Mouse (Mus musculus): Measurements from ENCODE around the gene Ak7.

Ak7 gene

DNA sequence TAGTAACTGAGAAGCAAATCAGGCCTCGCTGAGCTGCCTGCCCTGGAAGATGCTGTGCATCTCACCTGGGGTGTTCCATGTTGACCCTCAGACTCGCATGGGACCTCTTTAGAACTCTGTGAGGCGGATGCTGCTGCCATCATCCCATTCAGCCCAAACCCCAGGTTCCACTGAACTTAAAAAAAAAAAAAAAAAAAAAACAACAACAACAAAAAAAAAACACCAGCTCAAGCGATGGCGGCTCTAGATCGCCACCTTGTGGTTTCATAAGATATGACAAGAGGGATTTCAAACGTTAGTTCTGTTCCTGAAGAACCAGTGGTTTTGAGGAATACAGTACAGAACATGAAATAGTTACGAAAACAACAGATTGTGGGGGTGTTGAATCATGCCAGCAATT, 22.2 kb downstream of the Ak7 start:
- no peak for DNase-seq (ENCODE audit: low spot score in 2 of 2)

- DNase-seq (ENCODE audit: low spot score in 2 of 2) = no peak
These were observed 25.2 kb downstream of the Ak7 start for GRCm38 (mm10) chr12:105730851-105731460.

DNA sequence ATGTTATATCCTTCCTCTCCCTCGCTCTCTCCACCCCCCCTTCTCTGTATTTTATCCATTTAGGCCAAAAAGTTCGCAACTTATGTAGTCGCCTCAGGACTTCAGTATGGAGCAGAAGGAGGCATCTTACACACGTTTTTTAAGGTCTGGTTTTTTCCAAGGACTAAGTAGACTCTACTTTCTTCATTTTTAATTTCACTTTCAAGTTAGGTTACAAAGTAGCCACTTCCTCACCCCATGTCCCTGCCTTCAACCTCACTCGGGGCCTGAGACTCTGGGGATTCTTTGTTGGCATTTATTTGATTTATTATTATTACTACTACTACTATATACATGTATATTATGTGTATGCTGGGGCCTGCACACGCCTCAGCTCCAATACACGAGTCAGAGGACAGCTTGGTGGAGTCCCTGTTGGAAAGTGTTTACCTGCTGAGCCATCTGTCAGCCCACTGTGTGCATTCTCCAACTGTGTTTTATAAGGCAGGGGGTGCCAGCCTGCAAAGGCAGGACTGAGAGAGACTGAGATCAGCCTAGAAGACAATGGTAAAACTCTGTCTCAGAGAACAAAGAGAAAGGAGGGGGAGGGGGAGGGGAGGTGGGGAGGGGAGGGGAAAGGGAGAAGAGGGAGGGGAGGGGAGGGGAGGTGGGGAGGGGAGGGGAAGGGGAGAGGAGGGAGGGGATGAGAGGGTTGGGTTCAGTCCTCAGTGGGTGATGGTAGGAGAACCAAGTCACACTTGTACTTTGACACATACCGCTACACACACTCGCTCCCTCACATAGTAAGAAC, 27.8 kb downstream of the Ak7 start:
- no peak for DNase-seq (ENCODE audit: low spot score in 2 of 2)

- DNase-seq (ENCODE audit: low spot score in 2 of 2) = no peak
These were observed 29.6 kb downstream of the Ak7 start for GRCm38 (mm10) chr12:105735226-105735888.

DNA sequence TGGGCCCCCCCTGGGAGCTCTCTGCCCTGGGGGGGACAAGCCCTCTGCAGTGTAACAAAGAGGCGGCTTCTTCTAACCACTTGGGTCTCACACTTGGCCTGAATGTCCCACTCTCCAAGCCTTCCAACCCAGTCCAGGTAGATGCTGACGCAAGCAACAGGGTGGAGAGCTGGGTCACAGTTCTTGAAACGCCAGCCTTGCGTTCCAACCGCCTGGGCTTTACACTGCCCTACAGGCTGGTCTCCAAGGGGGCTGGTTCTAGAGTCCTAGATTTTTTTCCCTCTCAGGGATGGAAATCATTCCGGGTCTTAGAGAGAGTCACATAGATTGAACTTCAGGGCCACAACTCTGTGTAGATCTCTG, 30.1 kb downstream of the Ak7 start:
- DNase-seq (ENCODE audit: low spot score in 2 of 2) = no peak

GRCm38 (mm10) chr12:105738316-105739096, 32.7 kb downstream of the Ak7 start:
- DNase-seq (ENCODE audit: low spot score in 2 of 2) = no peak

GRCm38 (mm10) chr12:105739656-105740055, 33.9 kb downstream of the Ak7 start:
- no peak for DNase-seq (ENCODE audit: low spot score in 2 of 2)

GRCm38 (mm10) chr12:105748114-105748513, 42.3 kb downstream of the Ak7 start:
- no peak for DNase-seq (ENCODE audit: low spot score in 2 of 2)

DNA sequence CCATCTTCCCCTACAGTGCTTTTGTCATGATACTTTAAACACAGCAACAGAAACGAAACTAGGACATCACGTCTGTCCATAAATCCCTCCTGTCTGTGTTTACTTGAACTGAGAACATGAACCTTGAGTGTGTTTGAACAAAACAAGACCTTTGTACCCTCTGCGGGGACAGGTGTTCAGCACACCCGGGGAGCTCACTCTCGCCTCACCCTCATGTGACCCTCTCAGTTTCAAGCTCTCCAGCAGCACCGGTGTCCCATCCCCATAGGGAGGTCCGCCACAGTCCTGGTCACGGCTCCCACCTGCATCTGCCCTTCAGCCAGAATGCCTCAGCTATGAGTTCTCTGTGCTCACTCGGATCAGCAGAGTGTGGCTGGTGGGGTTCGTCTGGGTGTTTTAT, 48.0 kb downstream of the Ak7 start:
- DNase-seq (ENCODE audit: low spot score in 2 of 2) = no peak

DNA sequence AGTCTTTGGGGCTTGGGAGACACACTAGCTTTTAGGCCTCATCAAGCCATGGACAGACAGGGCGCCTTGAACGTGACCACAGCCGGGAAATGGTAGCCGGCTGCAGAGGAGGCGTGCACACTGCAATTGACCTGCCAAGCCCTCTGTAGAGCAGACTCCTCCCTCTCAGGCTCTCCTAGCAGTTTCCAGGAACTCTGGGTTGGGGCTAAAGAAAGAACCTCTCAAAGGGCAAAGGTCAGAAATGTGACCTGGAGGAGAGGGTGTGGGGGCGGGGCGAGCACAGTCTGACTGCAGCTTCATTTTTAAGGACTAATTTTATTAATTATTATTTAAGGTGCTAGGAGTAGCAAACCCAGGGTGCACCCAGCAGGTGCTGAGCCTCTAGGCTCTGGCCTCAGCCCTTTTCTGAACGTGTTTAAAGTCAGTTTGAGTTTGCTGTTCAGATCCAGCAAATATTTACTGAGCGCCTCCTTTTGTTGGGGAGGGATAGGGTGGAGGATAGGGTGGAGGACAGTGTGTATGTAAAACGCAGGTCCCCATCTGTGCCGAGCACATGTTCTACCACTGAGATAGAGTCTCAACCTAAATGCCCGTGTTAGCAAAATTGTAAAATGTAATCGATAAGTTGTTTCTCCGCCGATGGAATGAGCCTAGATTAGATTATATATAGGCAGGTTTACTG, 52.2 kb downstream of the Ak7 start:
- DNase-seq (ENCODE audit: low spot score in 2 of 2) = no peak

DNA sequence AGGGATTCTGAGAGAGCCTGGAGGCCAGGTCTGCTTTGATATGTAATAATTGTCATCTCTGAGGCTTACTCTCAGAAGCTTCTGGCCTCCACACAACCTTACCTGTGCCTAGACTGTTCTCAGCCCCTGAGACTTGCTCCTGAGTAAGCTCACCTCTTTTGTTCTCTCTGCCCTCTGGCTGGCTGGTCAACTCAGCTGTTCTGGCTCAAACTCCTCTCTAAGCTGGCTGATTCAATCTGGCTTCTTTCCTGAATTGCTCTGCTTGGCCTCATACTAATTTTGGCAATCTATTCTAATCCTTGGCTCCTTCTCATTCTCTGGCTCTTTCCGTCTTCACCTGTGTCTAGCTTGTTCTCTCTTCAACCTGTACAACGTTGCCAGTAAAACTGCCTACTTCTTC, 53.1 kb downstream of the Ak7 start:
- DNase-seq (ENCODE audit: low spot score in 2 of 2) = no peak

GRCm38 (mm10) chr12:105759849-105760478, 54.2 kb downstream of the Ak7 start:
- DNase-seq (ENCODE audit: low spot score in 2 of 2) = no peak

- no peak for DNase-seq (ENCODE audit: low spot score in 2 of 2)
These were observed 55.4 kb downstream of the Ak7 start for GRCm38 (mm10) chr12:105761171-105761570.

- DNase-seq (ENCODE audit: low spot score in 2 of 2) = no peak
These were observed 55.9 kb downstream of the Ak7 start for GRCm38 (mm10) chr12:105761629-105762028.

- no peak for DNase-seq (ENCODE audit: low spot score in 2 of 2)
These were observed 63.9 kb downstream of the Ak7 start for GRCm38 (mm10) chr12:105769700-105770099.

GRCm38 (mm10) chr12:105774871-105775270, 69.1 kb downstream of the Ak7 start:
- DNase-seq (ENCODE audit: low spot score in 2 of 2) = no peak

GRCm38 (mm10) chr12:105777651-105778050, 71.9 kb downstream of the Ak7 start:
- DNase-seq (ENCODE audit: low spot score in 2 of 2) = no peak

GRCm38 (mm10) chr12:105784196-105784999, 78.6 kb downstream of the Ak7 start, which contains the start of gene Papola:
Gene Papola, plus strand, starts transcription at chr12:105784694.
- peak; percentile 80 to 88 for DNase-seq (ENCODE audit: low spot score in 2 of 2)

GRCm38 (mm10) chr12:105785000-105785774, 79.4 kb downstream of the Ak7 start:
- DNase-seq (ENCODE audit: low spot score in 2 of 2) = peak; percentile 68 to 74

All from urinary bladder, postnatal 36 days (tissue).